Mouse (Mus musculus) hindbrain, embryonic 16.5 days (tissue): ENCODE results near the gene Btnl4. TPM values are rescaled to one million over a fixed set of nuclear protein-coding genes. Genes with fewer than 3 reads are reported as not detected.

ENCODE experiments used
- polyA plus RNA-seq: library from polyadenylated mRNA; unstranded; fragments of >200 nt; fragmentation: Nextera tagmentation; extraction: Ambion mirVana; gene quantifications from 2 replicates; pipeline ENCODE4 v1.2.1, GENCODE M21; 2015

The Btnl4 gene
- polyA plus RNA-seq, 1 experiment from 2014 or later = not detected

Other genes with a start within 250 kb of the Btnl4 start
- 0.16 and 0.33 TPM in 2 replicates for gene H2-Ob, start 238.4 kb downstream of the Btnl4 start, polyA plus RNA-seq
- 1.7 and 2.3 TPM in 2 replicates for gene H2-Ab1, start 219.6 kb downstream of the Btnl4 start, polyA plus RNA-seq
- gene H2-Aa, start 189.5 kb downstream of the Btnl4 start, polyA plus RNA-seq = 0.59 and 0.80 TPM in 2 replicates
- gene H2-Eb1, start 171.5 kb downstream of the Btnl4 start, polyA plus RNA-seq = 3.5 and 4.3 TPM in 2 replicates
- gene H2-Eb2, start 151.7 kb downstream of the Btnl4 start, polyA plus RNA-seq = 0.25 and 0.31 TPM in 2 replicates
- gene Btnl2, start 122.5 kb downstream of the Btnl4 start, polyA plus RNA-seq = not detected in 2 replicates
- not detected in 2 replicates for gene Btnl1, start 100.2 kb downstream of the Btnl4 start, polyA plus RNA-seq
- 3.7 and 4.5 TPM in 2 replicates for gene BC051142, start 78.5 kb downstream of the Btnl4 start, polyA plus RNA-seq
- not detected in 2 replicates for gene Btnl6, start 40.0 kb upstream of the Btnl4 start, polyA plus RNA-seq
- 6.1 and 6.4 TPM in 2 replicates for gene Notch4, start 87.0 kb upstream of the Btnl4 start, polyA plus RNA-seq
- gene Gpsm3, start 112.5 kb upstream of the Btnl4 start, polyA plus RNA-seq = 3.4 and 4.9 TPM in 2 replicates
- 7.3 and 8.3 TPM in 2 replicates for gene Pbx2, start 113.9 kb upstream of the Btnl4 start, polyA plus RNA-seq
- 1.3 and 1.6 TPM in 2 replicates for gene Ager, start 120.5 kb upstream of the Btnl4 start, polyA plus RNA-seq
- gene Rnf5, start 126.4 kb upstream of the Btnl4 start, polyA plus RNA-seq = 281 and 296 TPM in 2 replicates
- 122 and 128 TPM in 2 replicates for gene Agpat1, start 126.9 kb upstream of the Btnl4 start, polyA plus RNA-seq
- 8.3 and 9.5 TPM in 2 replicates for gene Egfl8, start 138.7 kb upstream of the Btnl4 start, polyA plus RNA-seq
- 19.9 and 23.5 TPM in 2 replicates for gene Ppt2, start 151.2 kb upstream of the Btnl4 start, polyA plus RNA-seq
- gene Prrt1, start 152.2 kb upstream of the Btnl4 start, polyA plus RNA-seq = 6.8 and 8.1 TPM in 2 replicates
- 13.5 and 17.0 TPM in 2 replicates for gene Fkbpl, start 167.4 kb upstream of the Btnl4 start, polyA plus RNA-seq
- 110 and 121 TPM in 2 replicates for gene Atf6b, start 169.8 kb upstream of the Btnl4 start, polyA plus RNA-seq
- 0.30 and 0.34 TPM in 2 replicates for gene Tnxb, start 193.2 kb upstream of the Btnl4 start, polyA plus RNA-seq